Mouse (Mus musculus): Measurements from ENCODE around the gene Scrt2. TPM values are rescaled to one million over a fixed set of nuclear protein-coding genes. Genes with fewer than 3 reads are reported as not detected.
"Not testable (repeated sequence)": the region's sequence is repeated elsewhere in the genome, so short reads cannot be mapped to it uniquely, and the experiment has no call there.

Gene Scrt2
- polyA plus RNA-seq, 1 experiment from 2014 or later, result not detected

DNA sequence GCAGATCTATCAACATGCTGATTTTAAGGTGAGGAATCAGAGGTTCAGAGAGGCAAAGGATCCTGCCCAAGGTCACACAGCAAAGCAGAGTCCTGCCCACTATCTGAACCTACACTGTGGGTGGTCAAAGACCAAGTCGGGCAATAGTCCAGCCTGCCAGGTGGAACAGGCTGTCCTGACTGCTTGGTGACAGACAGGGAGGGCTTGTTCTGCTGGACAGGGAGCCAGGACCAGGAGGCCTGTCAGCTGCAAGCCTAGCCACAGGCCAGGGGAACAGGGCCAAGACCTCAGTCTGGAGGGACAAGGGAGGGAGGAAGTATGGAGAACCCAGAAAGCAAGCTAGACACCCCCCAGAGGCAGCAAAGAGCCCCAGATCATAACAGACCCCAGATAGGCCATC is 25.9 kb upstream of the Scrt2 start:
- H3K4me1 ChIP-seq (ENCODE audit: control insufficient read depth, insufficient read depth, low read length), result no peaks in the 10 kb centered on the region
- ATAC-seq, result no peak
- WGBS, result 66% methylated on average over 1 of the region's 1 CpGs
- no peak overlapping the region for H3K4me3 ChIP-seq (ENCODE audit: low read length)
- no peaks in the 10 kb centered on the region for H3K9me3 ChIP-seq (ENCODE audit: control insufficient read depth, low read length)
- no peaks in the 10 kb centered on the region for H3K36me3 ChIP-seq (ENCODE audit: control insufficient read depth, insufficient read depth, low read length)
- H3K4me2 ChIP-seq (ENCODE audit: low read depth, low read length), result no peak overlapping the region
- no peak overlapping the region for H3K27ac ChIP-seq (ENCODE audit: low read length)
- H3K9ac ChIP-seq (ENCODE audit: low read depth, low read length), result no peak overlapping the region
- peaks cover 14% of the 10 kb centered on the region; the same call in 1 of the 2 replicates for H3K27me3 ChIP-seq (replicated peaks; ENCODE audit: control insufficient read depth, insufficient read depth, low read length)

DNA sequence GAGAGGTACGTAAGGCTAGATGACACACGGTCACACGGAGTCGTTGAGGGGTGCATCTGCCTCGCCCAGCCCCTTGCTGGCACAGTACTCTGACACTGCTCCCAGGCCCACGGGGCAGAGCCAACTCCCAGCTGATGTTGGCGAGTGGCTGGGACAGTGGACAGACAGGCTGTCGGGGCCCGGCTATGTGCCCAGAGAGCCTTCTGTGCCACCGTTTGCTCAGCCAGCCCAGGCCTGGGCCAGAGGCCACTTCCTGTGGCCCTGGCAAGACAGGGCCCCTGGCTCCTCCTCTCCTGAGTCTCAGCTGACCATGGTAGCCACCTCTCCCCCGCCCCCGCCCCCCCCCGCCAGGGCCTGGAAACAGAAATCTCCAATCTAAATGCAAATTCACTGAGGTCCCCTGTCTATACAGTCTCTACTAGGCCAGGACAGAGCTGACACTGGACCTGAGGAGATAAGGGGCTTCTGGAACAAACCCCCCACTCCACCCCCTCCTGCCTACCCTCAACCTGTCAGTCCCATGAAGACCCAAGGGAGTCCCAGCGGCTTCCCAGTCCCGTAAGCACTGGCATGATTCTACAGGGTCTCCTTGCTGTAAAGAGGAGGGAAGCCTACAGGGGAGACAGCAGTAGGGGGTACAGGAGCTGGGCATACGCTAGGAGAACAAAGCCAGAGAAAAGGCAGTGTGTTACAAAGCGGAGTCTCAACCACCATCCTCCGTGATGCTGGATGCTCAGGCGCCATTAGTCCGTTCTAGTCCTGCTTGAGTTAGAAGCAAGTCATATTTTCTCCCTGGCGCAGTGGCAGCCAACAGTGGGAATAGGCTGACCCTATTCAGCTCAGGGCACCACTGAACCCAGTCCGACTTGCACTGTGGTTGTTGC is 24.7 kb upstream of the Scrt2 start:
- Histone ChIP-seq H3K9me3 (ENCODE audit: control insufficient read depth, low read length) (no peaks in the 10 kb centered on the region), H3K4me3 (ENCODE audit: low read length) (no peak overlapping the region), H3K36me3 (ENCODE audit: control insufficient read depth, insufficient read depth, low read length) (no peaks in the 10 kb centered on the region), H3K4me1 (ENCODE audit: control insufficient read depth, insufficient read depth, low read length) (no peaks in the 10 kb centered on the region), H3K27ac (ENCODE audit: low read length) (no peak overlapping the region), H3K27me3 (replicated peaks; ENCODE audit: control insufficient read depth, insufficient read depth, low read length) (peaks cover 8% of the 10 kb centered on the region; the same call in 1 of the 2 replicates), H3K9ac (ENCODE audit: low read depth, low read length) (no peak overlapping the region), H3K4me2 (ENCODE audit: low read depth, low read length) (no peak overlapping the region)
- WGBS, result 66% methylated on average over 22 of the region's 22 CpGs
- no peak for ATAC-seq

DNA sequence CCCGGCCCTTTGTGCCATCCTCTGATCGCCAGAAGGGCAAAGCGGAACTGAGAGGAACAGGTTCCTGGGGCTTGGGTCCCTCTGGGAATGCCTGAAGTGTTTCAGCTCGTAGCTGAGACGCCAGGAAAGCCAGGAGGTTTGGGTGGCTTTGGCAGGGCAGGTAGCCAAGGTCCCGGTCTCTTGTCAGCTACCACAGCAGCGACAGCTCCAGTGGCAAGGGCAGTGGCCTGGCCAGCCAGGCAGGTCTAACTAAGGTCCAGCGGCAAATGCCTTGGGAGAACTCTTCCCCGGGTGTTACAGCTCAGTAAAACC is 24.1 kb upstream of the Scrt2 start:
- H3K36me3 ChIP-seq (ENCODE audit: control insufficient read depth, insufficient read depth, low read length), result no peaks in the 10 kb centered on the region
- no peak overlapping the region for H3K9ac ChIP-seq (ENCODE audit: low read depth, low read length)
- 75% methylated on average over 9 of the region's 9 CpGs for whole genome bisulfite sequencing
- ATAC-seq, result no peak
- no peak overlapping the region for H3K4me2 ChIP-seq (ENCODE audit: low read depth, low read length)
- no peak overlapping the region for H3K27ac ChIP-seq (ENCODE audit: low read length)
- H3K27me3 ChIP-seq (replicated peaks; ENCODE audit: control insufficient read depth, insufficient read depth, low read length), result 0 out of 2 replicates have a peak, but pooled peaks cover 8% of the 10 kb centered on the region
- H3K4me3 ChIP-seq (ENCODE audit: low read length), result no peak overlapping the region
- H3K4me1 ChIP-seq (ENCODE audit: control insufficient read depth, insufficient read depth, low read length), result no peaks in the 10 kb centered on the region
- H3K9me3 ChIP-seq (ENCODE audit: control insufficient read depth, low read length), result no peaks in the 10 kb centered on the region

DNA sequence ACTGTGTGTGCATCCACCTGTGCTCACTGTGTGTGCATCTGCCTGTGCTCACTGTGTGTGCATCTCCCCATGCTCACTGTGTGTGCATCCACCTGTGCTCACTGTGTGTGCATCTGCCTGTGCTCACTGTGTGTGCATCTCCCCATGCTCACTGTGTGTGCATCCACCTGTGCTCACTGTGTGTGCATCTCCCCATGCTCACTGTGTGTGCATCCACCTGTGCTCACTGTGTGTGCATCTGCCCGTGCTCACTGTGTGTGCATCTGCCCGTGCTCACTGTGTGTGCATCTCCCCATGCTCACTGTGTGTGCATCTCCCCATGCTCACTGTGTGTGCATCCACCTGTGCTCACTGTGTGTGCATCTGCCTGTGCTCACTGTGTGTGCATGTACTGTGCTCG is 18.5 kb upstream of the Scrt2 start:
- not testable (repeated sequence) for H3K4me1 ChIP-seq (ENCODE audit: control insufficient read depth, insufficient read depth, low read length); H3K4me3 ChIP-seq (ENCODE audit: low read length); H3K36me3 ChIP-seq (ENCODE audit: control insufficient read depth, insufficient read depth, low read length); H3K27me3 ChIP-seq (replicated peaks; ENCODE audit: control insufficient read depth, insufficient read depth, low read length); H3K27ac ChIP-seq (ENCODE audit: low read length); H3K9me3 ChIP-seq (ENCODE audit: control insufficient read depth, low read length); H3K9ac ChIP-seq (ENCODE audit: low read depth, low read length); H3K4me2 ChIP-seq (ENCODE audit: low read depth, low read length); ATAC-seq
- WGBS, result 83% methylated on average over 3 of the region's 3 CpGs

DNA sequence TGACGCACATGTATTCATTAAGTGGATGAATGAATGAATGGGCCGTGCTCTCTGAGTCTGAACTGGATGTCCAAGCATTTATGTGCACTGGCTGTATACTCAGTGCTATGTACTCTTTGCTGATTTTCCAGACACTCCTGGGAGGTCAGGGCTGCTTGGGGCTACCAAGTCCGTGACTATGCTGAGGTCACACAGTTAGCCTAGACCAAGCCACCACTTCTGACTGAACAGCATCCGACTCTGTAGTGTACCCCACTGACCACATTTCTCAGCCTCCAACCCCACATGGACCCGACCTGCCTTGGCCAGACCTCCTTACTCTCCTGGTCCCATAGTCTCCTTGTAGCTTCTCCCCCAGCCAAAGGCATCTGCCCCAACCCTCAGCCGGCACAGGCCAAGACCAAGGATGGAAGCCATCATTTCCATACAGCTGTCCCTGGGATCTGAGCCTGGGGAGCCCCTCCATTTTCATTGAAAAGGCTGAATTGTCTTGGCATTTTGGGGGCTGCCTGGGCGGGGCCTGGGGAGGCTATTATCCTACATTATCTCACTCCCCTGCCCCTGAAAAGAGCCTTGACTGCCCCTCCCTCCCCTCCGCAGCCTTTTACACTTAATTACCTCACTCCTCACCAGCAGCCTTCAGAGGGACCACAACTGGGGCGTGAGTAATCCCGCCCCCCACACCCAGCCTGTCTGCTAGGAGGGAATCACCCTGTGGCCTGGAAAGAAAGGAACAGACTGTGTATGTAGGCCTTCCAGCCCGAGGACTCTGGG is 12.5 kb upstream of the Scrt2 start:
- H3K4me1 ChIP-seq (ENCODE audit: control insufficient read depth, insufficient read depth, low read length), result no peaks in the 10 kb centered on the region
- H3K36me3 ChIP-seq (ENCODE audit: control insufficient read depth, insufficient read depth, low read length), result no peaks in the 10 kb centered on the region
- no peak overlapping the region for H3K4me2 ChIP-seq (ENCODE audit: low read depth, low read length)
- no peaks in the 10 kb centered on the region for H3K9me3 ChIP-seq (ENCODE audit: control insufficient read depth, low read length)
- H3K9ac ChIP-seq (ENCODE audit: low read depth, low read length), result no peak overlapping the region; the same call in 1 of the 2 replicates
- no peak for ATAC-seq
- H3K4me3 ChIP-seq (ENCODE audit: low read length), result no peak overlapping the region
- H3K27me3 ChIP-seq (replicated peaks; ENCODE audit: control insufficient read depth, insufficient read depth, low read length), result no peaks in the 10 kb centered on the region
- no peak overlapping the region for H3K27ac ChIP-seq (ENCODE audit: low read length)
- WGBS, result 43% methylated on average over 11 of the region's 11 CpGs

DNA sequence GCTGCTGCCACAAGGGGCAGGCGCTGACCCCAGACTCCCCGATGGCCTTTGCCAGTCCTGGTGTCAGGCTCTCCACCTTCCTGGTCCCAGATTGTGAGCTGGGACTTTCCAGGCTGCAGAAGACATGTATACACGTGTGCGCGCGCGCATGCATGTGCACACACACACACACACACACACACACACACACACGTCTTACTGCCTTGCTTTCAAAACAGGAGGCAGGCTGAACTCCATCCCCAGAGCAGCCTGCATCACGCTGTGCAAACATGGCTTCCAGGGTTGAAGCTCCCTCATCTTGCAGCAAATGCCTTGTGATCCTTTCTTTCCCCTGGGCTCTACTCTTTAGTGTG is 11.9 kb upstream of the Scrt2 start:
- Histone ChIP-seq H3K4me1 (ENCODE audit: control insufficient read depth, insufficient read depth, low read length) (no peaks in the 10 kb centered on the region), H3K27ac (ENCODE audit: low read length) (no peak overlapping the region), H3K4me2 (ENCODE audit: low read depth, low read length) (no peak overlapping the region), H3K9me3 (ENCODE audit: control insufficient read depth, low read length) (no peaks in the 10 kb centered on the region), H3K4me3 (ENCODE audit: low read length) (no peak overlapping the region), H3K9ac (ENCODE audit: low read depth, low read length) (no peak overlapping the region; the same call in 1 of the 2 replicates), H3K27me3 (replicated peaks; ENCODE audit: control insufficient read depth, insufficient read depth, low read length) (no peaks in the 10 kb centered on the region), H3K36me3 (ENCODE audit: control insufficient read depth, insufficient read depth, low read length) (no peaks in the 10 kb centered on the region)
- ATAC-seq, result no peak
- WGBS, result 61% methylated on average over 9 of the region's 9 CpGs

DNA sequence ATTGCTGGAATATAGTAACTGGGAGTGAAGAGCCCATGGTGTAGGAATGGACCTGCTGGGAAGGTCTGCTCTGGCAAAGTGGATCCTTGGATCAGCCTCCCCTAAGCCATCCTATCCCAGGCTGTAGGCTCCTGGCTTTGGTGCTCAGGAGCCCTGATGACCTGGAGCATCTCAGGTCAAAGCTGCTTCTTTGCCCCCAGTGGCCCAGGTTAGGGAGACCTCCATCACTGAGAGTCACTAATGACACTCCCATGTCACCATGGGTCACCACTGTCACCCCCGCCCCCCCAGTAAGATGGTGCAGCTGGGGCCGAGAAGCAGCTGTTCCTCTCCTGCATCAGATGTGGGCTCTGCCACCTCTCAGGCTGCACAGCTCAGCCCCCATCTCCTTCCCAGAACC is 11.4 kb upstream of the Scrt2 start:
- Histone ChIP-seq H3K9ac (ENCODE audit: low read depth, low read length) (no peak overlapping the region), H3K27ac (ENCODE audit: low read length) (no peak overlapping the region), H3K9me3 (ENCODE audit: control insufficient read depth, low read length) (no peaks in the 10 kb centered on the region), H3K4me2 (ENCODE audit: low read depth, low read length) (no peak overlapping the region), H3K4me1 (ENCODE audit: control insufficient read depth, insufficient read depth, low read length) (no peaks in the 10 kb centered on the region), H3K27me3 (replicated peaks; ENCODE audit: control insufficient read depth, insufficient read depth, low read length) (no peaks in the 10 kb centered on the region), H3K36me3 (ENCODE audit: control insufficient read depth, insufficient read depth, low read length) (no peaks in the 10 kb centered on the region), H3K4me3 (ENCODE audit: low read length) (no peak overlapping the region)
- WGBS, result 79% methylated on average over 2 of the region's 2 CpGs
- no peak for ATAC-seq

DNA sequence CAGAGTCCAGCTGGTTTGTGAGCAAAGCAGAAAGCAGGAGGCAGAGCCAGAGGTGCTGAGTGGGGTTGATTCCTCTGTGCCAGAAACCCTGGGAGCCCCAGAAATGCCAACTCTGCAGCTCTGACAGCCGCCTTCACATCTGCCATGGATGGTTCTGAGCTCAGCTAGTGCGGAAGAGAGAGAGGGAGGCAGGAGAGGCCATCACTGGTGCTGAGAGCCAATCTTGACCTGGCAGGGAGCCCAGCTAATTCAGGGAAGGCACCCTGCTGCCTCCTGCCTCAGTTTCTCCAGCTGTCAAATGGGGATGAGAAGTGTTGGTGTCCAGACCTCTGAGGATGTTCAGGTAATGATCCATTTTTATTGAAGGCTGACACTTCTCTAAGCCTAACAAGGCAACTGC is 6.8 kb upstream of the Scrt2 start:
- Histone ChIP-seq H3K9me3 (ENCODE audit: control insufficient read depth, low read length) (no peaks in the 10 kb centered on the region), H3K4me2 (ENCODE audit: low read depth, low read length) (no peak overlapping the region), H3K4me3 (ENCODE audit: low read length) (no peak overlapping the region), H3K27me3 (replicated peaks; ENCODE audit: control insufficient read depth, insufficient read depth, low read length) (peaks cover 2% of the 10 kb centered on the region; the same call in 1 of the 2 replicates), H3K36me3 (ENCODE audit: control insufficient read depth, insufficient read depth, low read length) (no peaks in the 10 kb centered on the region), H3K9ac (ENCODE audit: low read depth, low read length) (no peak overlapping the region), H3K27ac (ENCODE audit: low read length) (no peak overlapping the region), H3K4me1 (ENCODE audit: control insufficient read depth, insufficient read depth, low read length) (no peaks in the 10 kb centered on the region)
- no peak for ATAC-seq
- WGBS, result 89% methylated on average over 2 of the region's 2 CpGs

DNA sequence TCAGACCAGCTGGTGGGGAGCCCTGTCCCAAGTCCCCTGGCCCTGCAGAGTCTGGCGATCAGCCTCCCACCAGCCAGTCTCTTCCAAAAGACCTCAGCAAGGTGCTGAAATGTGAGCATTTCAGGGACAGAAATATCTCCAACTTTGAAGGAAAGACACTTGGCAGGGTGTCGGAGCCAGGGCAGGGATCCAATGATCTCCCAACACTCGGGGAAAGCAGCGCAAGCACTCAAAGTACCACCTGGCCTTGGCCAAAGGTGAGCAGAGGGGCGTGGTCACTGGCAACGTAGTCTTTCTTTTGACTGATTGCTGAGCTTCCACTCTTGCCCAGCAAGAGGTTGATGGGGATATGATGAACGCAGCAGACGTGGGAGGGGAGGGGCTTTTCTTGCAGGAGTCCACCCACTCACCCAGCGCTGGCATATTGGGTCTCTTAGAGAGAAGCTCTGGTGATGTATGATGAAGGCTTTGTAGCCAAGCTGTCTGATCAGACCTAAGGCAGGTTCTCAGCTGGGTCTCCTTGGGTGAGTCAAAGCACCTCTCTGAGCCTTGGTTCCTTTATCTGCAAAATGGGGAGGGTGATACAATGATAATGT is 5.9 kb upstream of the Scrt2 start:
- H3K4me2 ChIP-seq (ENCODE audit: low read depth, low read length), result no peak overlapping the region
- peaks cover 10% of the 10 kb centered on the region; the same call in 1 of the 2 replicates for H3K27me3 ChIP-seq (replicated peaks; ENCODE audit: control insufficient read depth, insufficient read depth, low read length)
- H3K9me3 ChIP-seq (ENCODE audit: control insufficient read depth, low read length), result no peaks in the 10 kb centered on the region
- H3K9ac ChIP-seq (ENCODE audit: low read depth, low read length), result no peak overlapping the region
- 41% methylated on average over 9 of the region's 9 CpGs for WGBS
- no peaks in the 10 kb centered on the region for H3K36me3 ChIP-seq (ENCODE audit: control insufficient read depth, insufficient read depth, low read length)
- H3K27ac ChIP-seq (ENCODE audit: low read length), result no peak overlapping the region
- H3K4me1 ChIP-seq (ENCODE audit: control insufficient read depth, insufficient read depth, low read length), result no peaks in the 10 kb centered on the region
- H3K4me3 ChIP-seq (ENCODE audit: low read length), result no peak overlapping the region
- ATAC-seq, result no peak
